Mouse (Mus musculus): ENCODE results near the gene Pyroxd2.

Pyroxd2 gene

DNA sequence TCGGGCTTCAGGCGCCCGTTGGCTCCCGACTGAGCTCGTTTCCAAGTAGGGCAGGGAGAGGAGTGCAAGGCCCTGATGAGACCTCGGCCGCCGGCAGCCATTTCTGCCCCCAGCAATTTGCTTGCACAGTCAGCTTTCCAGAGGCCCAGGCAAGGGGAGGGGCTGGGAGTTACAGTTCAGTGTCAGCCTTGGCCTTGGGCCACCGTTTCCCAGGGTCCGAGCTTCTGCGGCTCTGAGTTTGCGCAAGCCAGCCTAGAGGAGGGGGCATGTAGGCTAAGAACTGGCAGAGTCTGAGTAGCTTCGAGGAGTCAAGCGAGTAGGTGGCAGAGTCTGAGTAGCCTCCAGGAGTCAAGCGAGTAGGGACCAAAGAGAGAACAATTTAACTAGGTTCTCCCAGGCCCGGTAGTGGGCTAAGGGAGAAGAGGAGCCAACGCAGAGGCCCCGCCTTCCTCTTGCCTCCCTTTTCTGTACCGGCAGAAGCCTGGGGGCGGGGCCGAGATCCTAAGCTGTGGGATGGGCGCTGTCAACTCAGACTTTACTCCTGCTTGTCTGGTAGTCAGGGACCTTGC, at the start of gene Pyroxd2:
TSS of gene Pyroxd2 (minus strand) at position 413 of the 569 bp plus-strand sequence.
- POLR2A ChIA-PET, result interaction anchor here (0.6 to 1.9 kb wide), 29 partner anchors 8 to 681 kb away, joined by 3 to 16 read pairs (median 3); partner anchors contain the start of genes Crtac1 (in 1 of the 4), Hps1 (in 1 of the 4) and Loxl4 (in 1 of the 4)
- CTCF ChIA-PET, result interaction anchor here (0.5 to 1.7 kb wide), 9 partner anchors 8 to 608 kb away, joined by 3 to 11 read pairs (median 4); partner anchors contain the start of gene Hps1 (in 1 of the 4)

DNA sequence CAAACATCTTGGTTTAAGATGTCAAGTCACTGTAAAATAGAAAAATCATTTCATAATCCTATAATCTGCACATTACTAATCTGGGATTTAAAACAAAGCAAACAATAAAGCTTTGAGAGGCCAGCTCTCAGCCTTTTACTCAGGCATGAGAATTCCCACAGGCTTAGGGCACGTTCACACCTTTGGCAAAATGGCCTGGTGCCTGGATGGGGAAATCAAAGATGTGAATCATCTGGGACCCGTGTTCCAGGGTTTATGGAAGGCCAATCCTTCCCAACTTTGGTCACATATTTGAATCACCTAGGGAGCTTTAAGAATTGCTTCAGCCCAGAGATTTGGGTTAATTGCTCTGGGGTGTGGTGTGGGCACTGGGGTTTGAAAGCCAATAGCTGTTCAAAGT, 45.3 kb upstream of the Pyroxd2 start:
- CTCF ChIA-PET, result interaction anchor here in 2 of 4 experiments (0.6 to 0.7 kb wide), 4 partner anchors 72 to 513 kb away, joined by 3 to 4 read pairs (median 3); no protein-coding TSS in a partner anchor

DNA sequence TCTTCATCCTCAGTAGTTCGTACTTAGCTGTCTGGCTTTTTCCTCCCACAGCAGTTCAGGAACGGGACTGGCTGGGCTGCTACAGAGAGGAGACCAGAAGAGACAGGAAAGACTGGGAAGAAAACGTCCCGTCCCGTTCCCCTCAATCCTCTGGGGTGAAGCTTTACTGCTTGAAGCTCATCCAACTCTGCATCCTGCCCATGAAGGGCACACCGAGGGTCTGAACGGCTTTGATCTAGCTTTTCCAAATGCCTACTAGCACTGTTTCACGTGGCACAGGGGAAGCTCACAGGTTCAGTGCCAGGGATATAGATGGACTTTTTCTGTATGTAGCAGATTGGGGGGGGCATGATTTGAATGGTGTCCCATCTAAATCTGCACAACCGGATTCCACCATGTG, 43.2 kb upstream of the Pyroxd2 start:
- POLR2A ChIA-PET, result interaction anchor here in 3 of 4 experiments (0.6 to 1.9 kb wide), 4 partner anchors 16 to 683 kb away, joined by 3 to 7 read pairs (median 3); partner anchors contain the start of gene Hps1 (in 1 of the 3)
- CTCF ChIA-PET, result interaction anchor here (0.6 to 2.4 kb wide), 20 partner anchors 10 to 1606 kb away, joined by 3 to 14 read pairs (median 4); partner anchors contain the start of gene Hps1 (in 1 of the 4)

More for the DNA sequence above, 45.3 kb upstream of the Pyroxd2 start:
- POLR2A ChIA-PET, result interaction anchor here in 1 of 4 experiments (0.6 kb wide), 1 partner anchor 22 kb away, joined by 3 read pairs; no protein-coding TSS in a partner anchor

DNA sequence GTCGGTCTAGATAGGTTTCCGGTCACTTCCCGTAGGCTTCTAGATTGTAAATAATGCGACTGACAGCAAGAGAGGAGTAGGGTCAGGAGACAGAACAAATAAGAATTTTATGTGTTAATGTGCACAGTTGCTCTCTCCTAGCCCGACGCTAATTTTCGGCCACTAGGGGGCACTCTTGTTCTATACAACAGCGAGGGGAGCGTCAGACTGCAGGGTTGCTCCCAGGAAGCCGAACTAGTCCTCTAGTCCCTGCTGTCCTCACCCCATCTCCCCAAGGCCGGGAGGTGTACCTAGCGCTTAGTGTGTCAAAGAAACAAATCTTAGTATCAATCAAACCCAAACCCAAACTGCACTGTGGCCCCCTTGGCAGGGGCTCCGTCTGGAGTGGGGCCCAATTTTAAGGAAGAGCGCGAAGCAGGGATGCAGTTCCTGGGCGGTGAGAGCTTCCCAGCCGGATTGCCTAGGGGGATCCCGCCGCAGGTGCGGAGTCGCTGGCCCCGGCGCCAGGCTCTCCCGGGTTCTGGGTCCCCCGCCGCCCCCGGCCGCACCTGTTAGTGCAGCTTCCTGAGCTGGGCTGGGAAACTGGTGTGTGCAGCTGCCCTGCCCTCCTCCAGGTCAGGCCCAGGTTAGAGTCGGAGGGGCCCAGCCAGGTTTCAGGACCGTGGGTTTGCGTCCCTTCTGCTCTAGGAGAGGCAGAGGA, 42.5 kb upstream of the Pyroxd2 start:
- CTCF ChIA-PET, result interaction anchor here (0.6 to 2.4 kb wide), 19 partner anchors 9 to 1501 kb away, joined by 3 to 14 read pairs (median 4); partner anchors contain the start of gene Hps1 (in 1 of the 4)

DNA sequence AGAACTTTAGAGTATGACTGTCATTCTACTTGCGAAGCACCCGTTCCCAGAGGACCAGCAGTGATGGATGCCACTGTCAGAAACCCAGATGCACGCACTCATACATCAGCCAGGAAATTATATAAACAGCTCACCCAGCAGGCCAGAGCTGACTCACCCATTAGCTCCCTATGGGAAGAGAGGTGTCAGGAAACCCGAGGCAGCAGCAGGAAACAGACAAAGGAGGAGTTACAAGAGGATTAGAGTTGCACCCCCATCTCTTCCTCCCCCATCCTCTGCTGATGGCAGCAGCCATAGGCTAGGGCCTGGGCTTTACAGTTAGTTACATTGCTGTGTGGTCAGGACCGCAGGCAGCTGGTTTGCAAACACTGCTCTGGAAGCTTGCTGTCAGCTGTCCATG, 35.7 kb upstream of the Pyroxd2 start:
- CTCF ChIA-PET, result interaction anchor here in 1 of 4 experiments (1.1 kb wide), 1 partner anchor 9 kb away, joined by 3 read pairs; no protein-coding TSS in a partner anchor
- POLR2A ChIA-PET, result interaction anchor here in 1 of 4 experiments (1.2 kb wide), 1 partner anchor 9 kb away, joined by 4 read pairs; the partner anchor contains the start of gene Hps1

More for the DNA sequence above, 42.5 kb upstream of the Pyroxd2 start:
- POLR2A ChIA-PET, result interaction anchor here in 3 of 4 experiments (1.1 to 1.9 kb wide), 3 partner anchors 16 to 602 kb away, joined by 3 to 7 read pairs (median 3); partner anchors contain the start of gene Hps1 (in 1 of the 3)

DNA sequence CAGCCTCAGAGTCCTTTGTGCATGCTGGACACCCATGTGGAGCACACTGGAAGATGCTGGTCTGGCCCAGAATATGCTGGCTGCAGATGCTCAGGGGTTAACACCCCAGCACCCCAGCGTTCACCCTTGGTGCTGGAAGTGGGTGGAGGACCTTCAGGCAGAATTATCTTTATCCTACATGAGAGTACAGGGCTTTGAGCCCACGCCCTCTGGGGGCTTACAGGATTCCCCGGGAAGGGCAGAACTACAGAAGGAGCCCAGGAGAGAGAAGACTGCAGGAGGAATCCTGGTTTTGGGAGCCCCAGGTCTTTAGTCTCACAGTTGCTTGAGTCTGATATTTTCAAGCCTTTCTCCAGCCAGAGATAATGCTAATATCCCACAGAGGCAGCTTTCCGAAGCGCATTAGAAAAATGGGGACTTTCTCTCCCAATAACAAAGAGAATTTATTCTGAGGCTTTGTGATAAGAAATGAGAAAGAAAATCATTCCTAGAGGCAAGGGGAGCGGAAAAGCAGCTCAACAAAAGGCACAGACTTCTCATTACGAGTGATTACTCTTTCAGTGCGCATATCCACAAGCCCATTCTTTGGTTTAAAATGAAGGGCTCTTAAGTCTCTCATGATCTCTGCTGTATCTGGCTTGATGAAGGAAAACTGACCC, 33.1 kb upstream of the Pyroxd2 start:
- CTCF ChIA-PET, result interaction anchor here in 3 of 4 experiments (0.6 to 2.3 kb wide), 4 partner anchors 9 to 620 kb away, joined by 4 to 8 read pairs (median 6); no protein-coding TSS in a partner anchor

DNA sequence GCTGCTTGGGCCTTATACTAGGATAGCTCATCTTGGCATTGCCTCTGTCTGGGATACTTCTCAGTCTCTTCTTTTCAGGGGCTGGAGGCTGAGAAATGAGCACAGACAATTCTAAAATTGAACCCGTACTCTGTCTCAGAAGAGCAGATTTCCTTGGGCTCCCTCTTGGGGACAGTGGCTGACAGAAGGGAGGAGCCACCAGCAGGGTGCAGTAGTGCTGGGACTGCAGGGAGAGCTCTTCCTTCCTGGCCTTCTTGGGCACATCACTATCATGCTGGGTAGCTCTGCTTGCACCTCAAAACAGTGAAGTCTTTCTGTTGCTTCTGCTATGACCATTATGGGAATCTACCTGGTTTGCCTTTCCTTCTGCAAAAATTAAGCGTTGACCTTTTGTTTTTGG, 32.6 kb upstream of the Pyroxd2 start:
- ChIA-PET CTCF (interaction anchor here (0.5 to 2.3 kb wide), 7 partner anchors 9 to 621 kb away, joined by 3 to 8 read pairs (median 4); no protein-coding TSS in a partner anchor), POLR2A (interaction anchor here in 1 of 4 experiments (1.1 kb wide), 1 partner anchor 12 kb away, joined by 3 read pairs; no protein-coding TSS in a partner anchor)

More for the DNA sequence above, 33.1 kb upstream of the Pyroxd2 start:
- POLR2A ChIA-PET, result interaction anchor here in 3 of 4 experiments (0.6 to 1.1 kb wide), 3 partner anchors 13 to 653 kb away, joined by 3 read pairs; no protein-coding TSS in a partner anchor

DNA sequence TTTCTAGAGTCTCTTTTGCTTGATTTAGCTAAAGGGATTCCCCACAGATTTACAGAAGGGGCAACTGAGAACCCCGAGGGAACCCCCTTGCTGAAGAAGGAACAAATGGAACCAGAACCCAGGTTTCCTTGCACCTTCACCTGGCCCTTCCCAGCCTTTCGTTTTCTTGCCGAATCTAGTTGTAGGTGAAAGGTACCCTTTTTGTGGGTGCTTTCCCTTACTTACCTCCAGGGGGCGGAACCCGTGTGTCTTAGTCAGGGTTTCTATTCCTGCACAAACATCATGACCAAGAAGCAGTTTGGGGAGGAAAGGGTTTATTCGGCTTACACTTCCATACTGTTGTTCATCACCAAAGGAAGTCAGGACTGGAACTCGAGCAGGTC, 27.6 kb upstream of the Pyroxd2 start:
- POLR2A ChIA-PET, result interaction anchor here in 3 of 4 experiments (0.5 to 1.9 kb wide), 13 partner anchors 9 to 1198 kb away, joined by 3 to 8 read pairs (median 3); partner anchors contain the start of gene Pyroxd2 (in 1 of the 3)

DNA sequence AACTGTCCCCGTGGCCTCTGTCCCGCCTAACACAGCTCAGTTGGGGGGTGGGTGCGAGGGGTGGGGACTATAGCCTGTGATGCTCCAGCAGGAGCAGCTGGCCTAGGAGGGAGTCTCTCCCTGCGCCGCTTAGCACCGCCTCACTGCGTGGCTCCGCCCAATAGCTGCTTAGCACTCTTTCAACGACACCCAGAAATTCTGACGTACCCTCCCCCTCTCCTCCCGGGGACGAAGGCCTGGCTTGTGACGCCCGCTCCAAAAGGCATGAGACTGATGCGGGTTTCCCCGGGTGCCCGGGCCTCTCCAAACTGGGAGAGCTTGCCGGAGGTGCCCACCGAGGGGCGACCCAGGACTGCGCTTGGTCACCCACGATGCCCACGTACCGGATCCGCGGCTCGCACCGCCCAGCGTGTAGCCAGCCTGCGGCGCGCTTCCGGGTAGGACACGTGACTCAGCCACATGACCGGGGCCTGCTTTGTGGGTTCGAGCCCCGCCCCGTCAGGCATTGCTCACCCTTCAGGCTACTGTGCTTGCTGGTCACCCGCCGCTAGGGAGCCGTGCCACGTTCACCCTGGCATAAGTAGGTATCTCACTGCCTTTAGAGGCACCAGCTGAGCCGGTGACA, 27.1 kb upstream of the Pyroxd2 start, which contains the start of gene Hps1:
TSS of gene Hps1 (minus strand) at position 448 of the 625 bp plus-strand sequence.
- CTCF ChIA-PET, result interaction anchor here (0.6 to 1.5 kb wide), 17 partner anchors 9 to 791 kb away, joined by 3 to 7 read pairs (median 3); partner anchors contain the start of gene Pyroxd2 (in 1 of the 4)
- POLR2A ChIA-PET, result interaction anchor here in 3 of 4 experiments (0.5 to 1.9 kb wide), 26 partner anchors 9 to 1199 kb away, joined by 3 to 8 read pairs (median 3); partner anchors contain the start of genes Avpi1 (in 1 of the 3), Cnnm1 (in 1 of the 3), Got1 (in 1 of the 3) and Pyroxd2 (in 1 of the 3)

More for the DNA sequence above, 27.6 kb upstream of the Pyroxd2 start:
- CTCF ChIA-PET, result interaction anchor here in 2 of 4 experiments (0.6 to 1.3 kb wide), 7 partner anchors 15 to 610 kb away, joined by 3 to 7 read pairs (median 3); partner anchors contain the start of gene Pyroxd2 (in 1 of the 2)

DNA sequence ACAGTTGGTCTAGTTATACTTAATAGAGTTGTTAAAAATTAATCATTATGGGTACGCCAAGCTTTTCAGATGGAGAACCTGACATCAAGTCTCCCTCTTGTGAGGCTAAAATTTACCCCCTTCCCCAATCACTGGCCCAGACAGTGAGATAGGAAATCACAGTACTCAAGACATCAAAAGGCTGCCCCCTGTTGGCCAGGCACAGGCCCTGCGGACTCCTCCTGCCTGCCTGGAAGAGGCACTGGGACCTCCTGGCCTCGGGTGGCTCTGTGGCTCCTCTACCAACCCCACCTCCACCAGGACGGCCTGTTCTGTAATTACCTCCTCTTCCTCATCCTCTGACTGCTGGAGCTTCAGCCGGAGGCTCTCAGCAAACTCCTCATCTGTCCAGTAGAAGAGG, 25.2 kb upstream of the Pyroxd2 start:
- ChIA-PET CTCF (interaction anchor here in 1 of 4 experiments (1.5 kb wide), 1 partner anchor 36 kb away, joined by 3 read pairs; no protein-coding TSS in a partner anchor), POLR2A (no interaction called here)

DNA sequence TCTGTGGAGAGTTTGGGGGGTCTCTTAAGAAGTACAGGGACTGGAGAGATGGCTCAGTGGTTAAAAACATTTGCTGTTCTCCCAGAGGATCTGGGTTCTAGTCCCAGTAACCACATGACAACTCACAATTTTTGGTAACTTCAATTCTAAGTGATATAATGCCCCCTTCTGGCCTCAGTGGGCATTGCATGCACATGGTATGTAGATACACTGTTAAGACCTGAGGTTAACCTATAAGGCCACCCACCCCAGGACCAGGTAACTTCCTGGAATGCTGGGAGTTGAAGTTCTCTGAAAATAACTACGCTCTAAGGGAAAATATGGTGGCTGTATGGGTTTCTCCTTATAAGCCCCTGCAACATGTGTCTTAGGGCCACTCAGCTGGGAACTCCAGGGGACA, 24.2 kb upstream of the Pyroxd2 start:
- ChIA-PET POLR2A (interaction anchor here in 1 of 4 experiments (0.7 to 2.3 kb wide), 4 partner anchors 13 to 114 kb away, joined by 3 to 5 read pairs (median 4); partner anchors contain the start of gene Pyroxd2), CTCF (interaction anchor here in 3 of 4 experiments (0.6 to 1.7 kb wide), 10 partner anchors 13 to 594 kb away, joined by 3 to 7 read pairs (median 4); no protein-coding TSS in a partner anchor)

DNA sequence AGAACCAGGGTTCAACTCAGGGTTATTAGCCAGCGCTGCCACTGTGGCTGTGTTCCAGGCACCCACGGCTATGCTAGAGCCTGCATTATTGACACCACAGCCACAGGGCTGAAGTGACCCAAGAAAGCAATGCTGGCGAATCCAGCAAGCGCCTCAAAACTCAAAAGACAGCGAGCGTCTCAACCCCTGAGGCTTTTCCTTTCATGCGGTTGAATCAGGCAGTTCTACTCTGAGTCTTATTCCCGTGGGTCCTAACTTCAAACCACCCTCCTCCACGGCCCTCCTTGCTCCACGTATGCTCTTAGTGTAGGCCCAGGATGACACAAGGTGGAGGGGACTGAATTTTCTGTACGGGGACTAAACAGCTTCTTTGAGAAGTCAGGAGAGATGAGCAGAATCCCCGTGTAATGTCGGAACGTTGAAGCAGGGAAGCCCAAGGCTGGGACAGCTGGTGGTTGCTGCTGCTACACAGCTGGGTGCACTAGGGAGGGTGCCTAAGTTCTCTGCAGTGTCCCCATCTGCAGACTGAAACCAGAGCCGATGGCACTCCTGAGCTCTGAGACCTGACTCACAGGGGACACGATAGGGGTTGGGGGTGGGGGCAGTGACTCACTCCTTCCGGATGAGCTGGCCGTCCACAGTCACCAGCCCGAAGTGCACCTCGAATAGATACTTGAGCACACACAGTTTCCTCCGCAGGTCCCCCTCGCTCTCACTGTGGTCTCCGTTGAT, 17.7 kb upstream of the Pyroxd2 start:
- ChIA-PET POLR2A (interaction anchor here in 3 of 4 experiments (0.6 to 1.8 kb wide), 3 partner anchors 9 to 113 kb away, joined by 3 to 4 read pairs (median 3); partner anchors contain the start of gene Hps1 (in 1 of the 3)), CTCF (interaction anchor here in 2 of 4 experiments (0.6 to 1.4 kb wide), 5 partner anchors 327 to 618 kb away, joined by 3 to 5 read pairs (median 4); no protein-coding TSS in a partner anchor)

DNA sequence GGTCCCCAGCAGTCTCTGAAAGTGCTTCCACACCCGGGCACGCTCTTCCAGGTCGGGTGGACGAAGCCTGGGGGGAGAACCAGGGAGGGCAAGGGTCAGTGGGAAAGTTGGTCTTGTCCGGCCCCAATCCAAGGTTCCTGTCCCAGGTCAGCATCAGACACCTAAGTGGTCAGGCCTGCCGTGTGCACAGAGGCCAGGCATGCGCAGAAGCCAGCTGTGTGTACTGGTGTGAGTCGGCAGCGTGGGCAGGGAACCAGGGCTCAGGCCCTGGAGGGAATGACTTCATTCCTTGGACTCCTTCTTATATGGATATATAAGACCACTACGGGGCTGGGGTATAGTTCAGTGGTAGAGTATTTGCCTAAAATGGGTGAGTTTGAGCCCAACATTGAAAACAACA, 17.1 kb upstream of the Pyroxd2 start:
- CTCF ChIA-PET, result interaction anchor here in 3 of 4 experiments (0.6 to 1.1 kb wide), 3 partner anchors 9 to 453 kb away, joined by 3 to 4 read pairs (median 3); no protein-coding TSS in a partner anchor

DNA sequence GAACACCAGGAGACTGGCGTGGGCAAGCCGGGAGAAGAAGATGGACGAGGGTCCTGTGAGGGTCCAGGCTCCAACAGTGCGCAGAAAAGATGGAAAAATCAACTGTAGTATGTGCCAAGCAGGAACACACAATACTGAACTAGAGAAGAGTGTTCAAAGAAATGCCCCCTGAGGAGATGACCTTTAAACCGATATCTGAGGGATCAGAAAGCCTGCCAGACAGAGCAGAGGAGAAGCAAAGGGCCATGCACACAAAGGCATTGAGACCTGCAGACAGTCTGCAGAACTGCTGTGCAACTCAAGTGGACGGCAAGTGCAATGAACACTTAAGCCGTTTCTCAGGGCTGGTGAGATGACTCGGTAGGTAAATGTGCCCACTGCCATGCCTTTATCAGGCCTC, 14.8 kb upstream of the Pyroxd2 start:
- CTCF ChIA-PET, result interaction anchor here in 2 of 4 experiments (1.0 to 1.1 kb wide), 2 partner anchors 8 to 113 kb away, joined by 3 to 4 read pairs; no protein-coding TSS in a partner anchor
- POLR2A ChIA-PET, result no interaction called here

More for the DNA sequence above, 17.1 kb upstream of the Pyroxd2 start:
- POLR2A ChIA-PET, result interaction anchor here in 1 of 4 experiments (1.8 kb wide), 1 partner anchor 91 kb away, joined by 4 read pairs; no protein-coding TSS in a partner anchor

DNA sequence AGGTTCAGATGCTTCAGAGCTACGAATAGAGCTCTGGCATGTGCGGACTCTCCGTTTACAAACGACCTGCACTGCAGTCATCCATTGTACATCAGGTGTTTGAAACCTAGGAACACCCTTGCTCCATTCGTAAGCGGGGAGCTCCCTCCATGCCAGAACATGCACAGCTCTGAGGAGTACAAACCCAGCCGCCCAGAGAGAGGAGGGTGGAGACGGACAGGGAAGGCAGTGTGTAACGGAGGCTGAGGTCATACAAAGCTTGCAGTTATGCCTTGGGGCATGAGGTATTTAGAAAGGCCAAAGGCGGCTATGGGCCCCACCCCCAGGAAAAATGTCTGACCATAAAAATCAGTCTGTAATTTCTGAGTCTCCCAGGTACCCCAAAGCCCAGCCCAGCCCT, 11.8 kb upstream of the Pyroxd2 start:
- CTCF ChIA-PET, result interaction anchor here in 1 of 4 experiments (1.0 to 1.7 kb wide), 4 partner anchors 12 to 321 kb away, joined by 3 to 6 read pairs (median 3); partner anchors contain the start of gene Hps1
- POLR2A ChIA-PET, result interaction anchor here in 3 of 4 experiments (0.5 to 2.9 kb wide), 13 partner anchors 9 to 1931 kb away, joined by 3 to 16 read pairs (median 4); partner anchors contain the start of genes Pyroxd2 (in 3 of the 3), Hps1 (in 1 of the 3) and Pi4k2a (in 1 of the 3)

Data from embryonic stem cell, embryonic (primary cell).